Mouse (Mus musculus) MN1 (cell line): ENCODE measurements around the gene Madd.

Experiments used
- DNase-seq: peaks from one replicate; pipeline ENCODE4 v3.0.0-alpha.2; 2016; ENCODE audit warnings: low spot score

The Madd gene

GRCm38 (mm10) chr2:91175490-91175889 lies 8.1 kb downstream of the Madd start:
- no peak for DNase-seq

DNA sequence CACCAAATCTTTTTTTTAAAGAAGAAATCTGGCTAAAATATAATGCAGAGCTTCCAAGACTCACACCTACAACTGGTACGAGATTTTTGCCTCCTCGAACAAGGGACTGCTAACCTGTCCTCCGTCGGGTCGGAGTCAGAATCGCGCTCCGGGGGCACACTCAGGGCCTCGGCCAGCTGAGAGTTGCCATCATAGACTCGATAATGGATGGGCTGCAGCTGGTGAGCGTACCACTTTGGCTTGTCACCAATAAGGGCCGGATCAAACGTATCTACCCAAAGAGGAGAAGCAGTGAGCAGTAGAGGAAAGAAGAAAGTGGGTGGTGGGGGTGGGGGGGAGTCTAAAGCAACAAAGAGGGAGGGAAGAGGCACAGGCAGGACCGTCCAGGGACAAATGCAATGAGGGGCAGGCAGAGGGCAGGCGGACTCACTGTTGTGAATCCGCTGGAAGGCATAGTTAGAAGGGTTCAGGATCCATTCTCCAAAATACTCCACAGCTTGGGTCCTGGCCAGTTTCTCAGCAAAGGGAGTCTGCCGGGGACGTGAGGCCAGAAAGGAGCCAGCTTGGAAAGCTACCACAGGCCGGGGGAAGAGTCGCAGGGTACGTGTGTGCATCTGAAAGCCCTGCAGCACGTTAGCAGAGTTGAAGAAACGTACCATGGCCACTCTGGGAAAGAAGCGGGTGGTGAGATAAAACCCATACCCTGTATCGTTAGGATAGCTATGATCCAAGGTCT lies 13.9 kb downstream of the Madd start:
- no peak for DNase-seq

- DNase-seq: peak; percentile 79
These were observed 16.0 kb downstream of the Madd start for GRCm38 (mm10) chr2:91167629-91168028.

DNA sequence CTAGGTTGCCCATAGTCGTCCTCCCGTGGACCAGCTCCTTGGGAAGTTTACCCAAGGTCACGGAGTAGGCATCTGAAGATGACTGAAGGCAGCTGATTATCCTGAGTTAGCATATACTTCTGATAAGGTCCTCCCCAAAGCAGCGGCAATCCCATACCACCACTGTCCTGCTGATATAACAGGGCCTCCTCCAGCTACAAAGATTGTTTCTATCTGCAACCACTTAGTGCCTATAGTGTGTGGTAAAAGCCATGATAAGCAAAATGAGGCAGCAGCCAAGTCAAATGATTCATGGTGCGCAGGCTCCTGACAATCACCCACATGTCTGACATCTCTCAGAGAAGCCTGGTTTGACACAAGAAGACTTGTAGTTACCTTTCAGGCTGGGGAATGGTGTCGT lies 18.6 kb downstream of the Madd start:
- DNase-seq: no peak

DNA sequence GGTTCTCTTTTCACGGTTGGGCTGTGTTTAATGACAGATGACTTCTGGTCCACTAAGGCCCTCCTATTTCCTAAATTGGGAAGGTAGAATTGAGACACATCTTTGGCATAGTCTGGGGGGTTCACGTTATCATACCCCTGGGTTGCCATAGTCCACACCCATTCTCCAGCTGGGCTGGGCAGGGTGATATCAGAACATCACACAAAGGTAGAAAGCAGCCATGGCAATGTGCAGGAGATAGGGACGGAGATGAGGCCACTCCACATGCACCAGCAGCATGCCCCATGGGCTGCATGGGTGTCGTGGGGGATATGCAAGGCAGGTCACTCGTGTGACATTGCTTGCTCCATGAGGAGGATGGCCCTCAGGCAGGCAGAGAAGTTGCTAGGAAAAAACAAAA lies 20.1 kb downstream of the Madd start:
- no peak for DNase-seq

GRCm38 (mm10) chr2:91162952-91163351 lies 20.7 kb downstream of the Madd start:
- no peak for DNase-seq

- DNase-seq: no peak
These were observed 23.0 kb downstream of the Madd start for GRCm38 (mm10) chr2:91160591-91160990.

- no peak for DNase-seq
These were observed 26.5 kb downstream of the Madd start for GRCm38 (mm10) chr2:91157002-91157752.

DNA sequence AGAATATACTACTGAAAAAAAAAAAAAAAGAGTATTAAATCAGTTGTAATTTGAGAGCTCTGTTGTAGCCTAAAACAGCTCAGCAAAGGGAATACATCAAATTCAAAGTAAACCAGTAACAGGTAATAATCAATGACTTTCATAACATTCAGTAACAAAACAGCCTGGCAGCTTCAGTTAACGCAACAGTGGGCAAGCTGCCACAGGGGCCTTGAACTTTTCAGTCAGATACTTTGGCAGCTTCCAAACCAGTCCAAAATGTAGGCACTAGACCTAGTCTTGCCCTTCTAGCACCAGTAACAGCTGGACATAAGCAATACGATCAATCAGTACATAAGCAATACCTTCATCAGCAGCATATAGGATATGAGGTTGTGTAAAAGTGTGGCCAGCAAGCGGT lies 29.5 kb downstream of the Madd start:
- DNase-seq: no peak

DNA sequence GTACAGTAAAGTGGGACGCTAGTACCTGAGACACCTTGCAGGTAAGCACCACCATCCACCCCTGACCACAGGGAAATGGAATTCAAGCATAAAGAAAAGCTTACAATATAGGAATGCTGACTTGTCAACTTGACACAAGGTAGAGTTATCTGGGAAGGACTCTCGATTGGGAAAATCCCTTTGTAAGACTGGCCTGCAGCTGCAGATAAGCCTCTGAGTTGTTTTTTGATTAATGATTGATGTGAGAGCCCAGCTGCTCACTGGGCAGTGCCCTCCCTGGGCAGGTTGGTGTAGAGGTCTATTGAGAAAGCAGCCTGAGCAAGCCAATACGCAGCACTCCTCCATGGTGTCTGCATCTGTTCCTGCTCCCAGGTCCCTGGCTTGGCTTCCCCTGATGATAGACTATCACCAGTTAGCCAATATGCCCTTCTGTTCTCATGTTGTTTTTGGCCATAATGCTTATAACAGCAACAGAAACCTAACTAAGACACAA lies 30.7 kb downstream of the Madd start:
- no peak for DNase-seq

GRCm38 (mm10) chr2:91151331-91151730 lies 32.3 kb downstream of the Madd start:
- no peak for DNase-seq

- DNase-seq: no peak
These were observed 35.5 kb downstream of the Madd start for GRCm38 (mm10) chr2:91148101-91148500.

- DNase-seq: no peak
These were observed 40.2 kb downstream of the Madd start for GRCm38 (mm10) chr2:91143401-91143800.

DNA sequence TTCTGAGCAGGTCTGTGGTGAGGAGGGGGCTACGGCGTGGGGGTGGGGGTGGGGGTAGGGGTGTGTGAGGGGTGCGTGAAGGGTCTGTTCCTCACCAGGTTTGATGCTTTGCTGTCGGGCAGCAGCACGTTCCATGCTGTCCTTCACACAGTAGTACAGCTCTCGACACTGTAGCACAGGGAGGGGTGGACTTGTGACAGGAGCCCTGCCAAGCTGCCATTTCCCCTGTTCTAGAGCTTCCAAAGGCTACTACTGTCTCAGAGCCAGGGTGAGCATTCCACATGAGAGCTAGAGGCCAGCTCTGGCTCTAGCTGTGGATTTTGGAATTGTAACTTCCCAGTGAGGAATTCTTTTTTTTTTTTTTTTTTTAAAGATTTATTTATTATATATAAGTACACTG lies 40.7 kb downstream of the Madd start:
- DNase-seq: no peak

DNA sequence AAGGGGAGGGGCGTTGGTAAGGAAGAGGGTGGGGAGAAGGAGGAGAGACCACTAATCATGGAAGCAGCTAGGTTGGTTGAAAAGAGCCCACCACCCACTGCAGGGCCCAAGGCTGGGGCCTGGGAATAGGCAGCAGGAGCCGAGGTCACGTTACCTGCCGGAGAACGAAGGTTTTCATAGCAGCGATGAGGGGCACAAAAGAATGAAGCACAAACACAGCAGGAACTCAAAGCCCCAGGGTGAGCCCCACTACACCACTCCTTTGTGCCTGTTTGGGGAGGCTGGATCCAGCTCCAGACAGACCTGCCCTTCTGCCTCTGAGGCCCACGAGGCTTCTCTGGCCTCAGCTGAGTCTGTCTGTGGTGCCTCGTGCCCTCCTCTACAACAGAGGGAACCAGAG lies 43.9 kb downstream of the Madd start:
- DNase-seq: no peak

GRCm38 (mm10) chr2:91139311-91139710 lies 44.3 kb downstream of the Madd start:
- no peak for DNase-seq

- no peak for DNase-seq
These were observed 46.2 kb downstream of the Madd start for GRCm38 (mm10) chr2:91137481-91137880.

- no peak for DNase-seq
These were observed 46.9 kb downstream of the Madd start for GRCm38 (mm10) chr2:91136513-91137412.

- DNase-seq: no peak
These were observed 51.6 kb downstream of the Madd start for GRCm38 (mm10) chr2:91132035-91132434.

- DNase-seq: no peak
These were observed 52.4 kb downstream of the Madd start for GRCm38 (mm10) chr2:91131251-91131650.

DNA sequence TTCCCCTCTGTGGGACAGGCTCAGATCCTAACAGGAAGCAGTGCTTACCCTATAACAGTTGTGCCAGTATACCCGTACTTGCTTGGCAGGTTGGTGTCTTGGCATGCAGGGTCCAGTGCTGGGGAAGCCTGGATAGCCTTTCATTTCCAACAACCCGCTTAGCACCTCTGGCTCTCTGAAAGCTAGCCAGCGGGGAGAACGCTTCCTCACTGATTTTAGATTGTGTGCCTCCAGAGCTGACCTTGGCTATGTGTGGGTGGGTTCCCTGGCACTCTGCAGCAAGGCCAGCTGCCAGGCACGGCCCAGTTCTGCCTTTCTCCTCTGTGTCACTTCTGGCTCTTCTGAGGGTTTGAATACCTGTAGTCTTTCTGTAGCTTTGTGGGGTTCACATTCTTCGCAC lies 53.5 kb downstream of the Madd start:
- no peak for DNase-seq

GRCm38 (mm10) chr2:91128761-91129160 lies 54.9 kb downstream of the Madd start:
- no peak for DNase-seq
